Mouse (Mus musculus) myocyte (in vitro differentiated cells): ENCODE results near the gene Fanca. TPM values are rescaled to one million over a fixed set of nuclear protein-coding genes. Genes with fewer than 3 reads are reported as not detected.
A peak's percentile ranks its signal among the peaks of the same experiment; 100 is the strongest.

ENCODE experiments used
- H3K27me3 ChIP-seq: one replicate; pipeline ENCODE4 v1.6.1; 2011; ENCODE audit not compliant: control insufficient read depth, insufficient read depth, insufficient read length
- H3K36me3 ChIP-seq: one replicate; pipeline ENCODE4 v1.6.1; 2011; ENCODE audit not compliant: control insufficient read depth, insufficient read depth
- H3K4me2 ChIP-seq: one replicate; pipeline ENCODE4 v1.6.1; 2011; ENCODE audit warnings: low read depth, control low read depth
- H3K4me3 ChIP-seq: one replicate; pipeline ENCODE4 v1.5.1; 2011; ENCODE audit warnings: mild to moderate bottlenecking, control low read depth, moderate library complexity
- H3K79me2 ChIP-seq: one replicate; pipeline ENCODE4 v1.6.1; 2011; ENCODE audit not compliant: control insufficient read depth, insufficient read depth
- H3ac ChIP-seq: one replicate; pipeline ENCODE4 v1.6.1; 2011; ENCODE audit not compliant: control insufficient read depth, insufficient read length
- CEBPB ChIP-seq: IDR thresholded peaks from 2 replicates; pipeline ENCODE4 v1.6.1; 2011; ENCODE audit warnings: mild to moderate bottlenecking, moderate library complexity; ENCODE audit not compliant: poor library complexity, insufficient read depth, severe bottlenecking
- E2F4 ChIP-seq: IDR thresholded peaks from one replicate; pipeline ENCODE4 v1.6.1; 2011; ENCODE audit warnings: mild to moderate bottlenecking, control low read depth, moderate library complexity; ENCODE audit not compliant: insufficient read depth
- MAX ChIP-seq: IDR thresholded peaks from one replicate; pipeline ENCODE4 v1.6.1; 2011; ENCODE audit warnings: low read depth, mild to moderate bottlenecking, control low read depth
- MYOD1 ChIP-seq, 3 experiments: IDR thresholded peaks; one replicate each; pipeline ENCODE4 v1.6.1; 2011; ENCODE audit warnings: control low read depth in 2 of 3, low read depth in 2 of 3, mild to moderate bottlenecking in 2 of 3, moderate library complexity in 1 of 3; ENCODE audit not compliant: insufficient read length in 2 of 3, control insufficient read depth in 1 of 3
- MYOG ChIP-seq, 3 experiments: IDR thresholded peaks; one replicate each; pipeline ENCODE4 v1.6.1; 2011; ENCODE audit warnings: control low read depth in 2 of 3, low read depth in 2 of 3, mild to moderate bottlenecking in 2 of 3; ENCODE audit not compliant: insufficient read length in 2 of 3, control insufficient read depth in 1 of 3, insufficient read depth in 1 of 3
- POLR2A ChIP-seq: IDR thresholded peaks from one replicate; pipeline ENCODE4 v1.6.1; 2011; ENCODE audit warnings: low read depth, mild to moderate bottlenecking, control low read depth, moderate library complexity; ENCODE audit not compliant: insufficient read length
- POLR2AphosphoS2 ChIP-seq: IDR thresholded peaks from one replicate; pipeline ENCODE4 v1.6.1; 2011; ENCODE audit warnings: low read depth, control low read depth; ENCODE audit not compliant: insufficient read length
- REST ChIP-seq: IDR thresholded peaks from one replicate; pipeline ENCODE4 v1.6.1; 2011; ENCODE audit warnings: mild to moderate bottlenecking, control low read depth, moderate library complexity; ENCODE audit not compliant: insufficient read depth, insufficient read length
- SRF ChIP-seq: IDR thresholded peaks from one replicate; pipeline ENCODE4 v1.6.1; 2011; ENCODE audit warnings: low read depth; ENCODE audit not compliant: control insufficient read depth, insufficient read length
- TCF12 ChIP-seq: IDR thresholded peaks from one replicate; pipeline ENCODE4 v1.6.1; 2011; ENCODE audit warnings: mild to moderate bottlenecking, control low read depth; ENCODE audit not compliant: poor library complexity, insufficient read depth, severe bottlenecking
- TCF3 ChIP-seq: IDR thresholded peaks from one replicate; pipeline ENCODE4 v1.6.1; 2011; ENCODE audit warnings: low read depth, control low read depth; ENCODE audit not compliant: insufficient read length
- USF1 ChIP-seq: IDR thresholded peaks from one replicate; pipeline ENCODE4 v1.6.1; 2011; ENCODE audit warnings: low read depth, mild to moderate bottlenecking, control low read depth, moderate library complexity
- polyA plus RNA-seq: library from polyadenylated mRNA; unstranded; fragments of >200 nt; fragmentation: generic; extraction: Trizol; gene quantifications from one replicate; pipeline ENCODE4 v1.2.1, GENCODE M21; 2012; ENCODE audit warnings: missing spikeins

Fanca gene
- polyA plus RNA-seq, 1 experiment, result 4.0 TPM

DNA sequence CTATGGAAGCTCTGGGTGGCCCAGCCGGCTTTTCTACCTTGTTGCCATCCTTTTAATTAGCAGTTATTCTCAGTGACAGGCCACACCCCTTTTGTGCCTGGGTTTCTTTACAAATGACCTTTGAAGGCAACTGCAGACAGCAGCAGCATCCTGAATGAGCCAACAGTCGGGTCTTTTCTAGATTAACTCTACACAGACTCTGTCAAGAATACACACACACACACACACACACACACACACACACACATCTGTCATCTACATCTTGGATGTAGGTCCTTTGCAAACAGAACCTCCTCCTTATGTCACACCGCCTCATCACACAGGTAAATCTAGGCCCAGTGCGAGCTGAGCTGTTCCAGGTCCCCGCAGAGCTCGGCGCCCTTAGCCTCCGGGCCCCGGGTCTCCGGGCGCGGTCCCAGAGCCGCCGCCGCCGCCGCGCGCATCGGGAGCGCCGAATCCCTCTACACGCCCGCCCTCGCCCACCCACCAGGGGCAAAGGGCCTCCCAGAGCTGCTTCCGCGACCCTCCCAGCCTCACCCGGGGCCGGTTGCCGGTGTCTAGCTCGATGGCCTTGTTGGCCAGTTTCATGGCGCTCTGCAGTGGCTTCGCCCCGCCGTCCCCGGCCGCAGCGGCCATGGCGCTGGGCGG is 64.8 kb downstream of the Fanca start:
- Histone ChIP-seq H3K27me3 (no peaks in the 10 kb centered on the region), H3K36me3 (no peaks in the 10 kb centered on the region), H3ac (peak overlapping the region; percentile 60), H3K4me2 (peak overlapping the region; percentile 76), H3K79me2 (peaks cover 23% of the 10 kb centered on the region), H3K4me3 (peak overlapping the region; percentile 58)
- TF ChIP-seq POLR2A (peak; percentile 62), TCF12 (no peak)

GRCm38 (mm10) chr8:123252925-123253324 is 65.5 kb downstream of the Fanca start:
- Histone ChIP-seq H3K79me2 (peaks cover 23% of the 10 kb centered on the region), H3ac (no peak overlapping the region), H3K27me3 (no peaks in the 10 kb centered on the region), H3K4me3 (peak overlapping the region; percentile 58), H3K36me3 (no peaks in the 10 kb centered on the region), H3K4me2 (peak overlapping the region; percentile 76)
- TF ChIP-seq SRF (no peak), REST (no peak), E2F4 (no peak)

- Histone ChIP-seq H3K36me3 (no peaks in the 10 kb centered on the region), H3K79me2 (peaks cover 22% of the 10 kb centered on the region), H3ac (no peak overlapping the region), H3K27me3 (no peaks in the 10 kb centered on the region), H3K4me2 (no peak overlapping the region), H3K4me3 (no peak overlapping the region)
- TF ChIP-seq MAX (no peak), USF1 (no peak), SRF (no peak), CEBPB (no peak), MYOG (IDR thresholded peaks at IDR 0.05; ENCODE audit: control insufficient read depth in 1 of 3, insufficient read depth in 1 of 3, insufficient read length in 2 of 3, low read depth in 2 of 3) (no peak), MYOD1 (IDR thresholded peaks at IDR 0.05; ENCODE audit: control insufficient read depth in 1 of 3, insufficient read length in 2 of 3, low read depth in 2 of 3) (no peak), REST (no peak), POLR2AphosphoS2 (no peak), E2F4 (no peak), TCF12 (no peak), TCF3 (no peak), POLR2A (no peak)
Observed at GRCm38 (mm10) chr8:123250940-123251339, 67.4 kb downstream of the Fanca start.

DNA sequence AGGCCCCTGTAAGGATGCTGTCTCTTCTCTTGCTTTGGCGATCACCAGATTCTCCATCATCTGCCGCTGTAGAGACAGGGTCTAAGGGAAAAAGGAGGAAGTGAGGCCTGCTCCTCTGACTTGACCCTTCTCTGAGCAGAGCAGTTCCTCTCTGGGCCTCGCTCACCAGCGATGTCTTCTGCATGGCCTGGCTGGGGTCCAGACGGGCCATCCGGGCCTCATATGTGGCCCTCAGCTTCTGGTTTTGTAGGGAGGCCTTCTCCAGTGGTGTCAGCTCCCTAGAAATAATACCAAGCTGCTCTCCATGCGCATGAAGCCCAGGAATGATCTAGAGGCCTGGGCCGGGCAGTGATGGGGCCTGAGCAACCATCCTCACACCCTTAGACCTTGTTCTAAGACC is 69.8 kb downstream of the Fanca start:
- H3K4me3 ChIP-seq, result no peak overlapping the region
- H3K79me2 ChIP-seq, result peaks cover 9% of the 10 kb centered on the region
- H3K4me2 ChIP-seq, result no peak overlapping the region
- no peaks in the 10 kb centered on the region for H3K36me3 ChIP-seq
- TF ChIP-seq SRF (no peak), USF1 (no peak), E2F4 (no peak), TCF3 (no peak), REST (no peak), MYOG (IDR thresholded peaks at IDR 0.05; ENCODE audit: control insufficient read depth in 1 of 3, insufficient read depth in 1 of 3, insufficient read length in 2 of 3, low read depth in 2 of 3) (no peak), CEBPB (no peak), POLR2A (no peak), POLR2AphosphoS2 (no peak), MAX (no peak), MYOD1 (IDR thresholded peaks at IDR 0.05; ENCODE audit: control insufficient read depth in 1 of 3, insufficient read length in 2 of 3, low read depth in 2 of 3) (no peak), TCF12 (no peak)
- no peaks in the 10 kb centered on the region for H3K27me3 ChIP-seq
- H3ac ChIP-seq, result no peak overlapping the region

DNA sequence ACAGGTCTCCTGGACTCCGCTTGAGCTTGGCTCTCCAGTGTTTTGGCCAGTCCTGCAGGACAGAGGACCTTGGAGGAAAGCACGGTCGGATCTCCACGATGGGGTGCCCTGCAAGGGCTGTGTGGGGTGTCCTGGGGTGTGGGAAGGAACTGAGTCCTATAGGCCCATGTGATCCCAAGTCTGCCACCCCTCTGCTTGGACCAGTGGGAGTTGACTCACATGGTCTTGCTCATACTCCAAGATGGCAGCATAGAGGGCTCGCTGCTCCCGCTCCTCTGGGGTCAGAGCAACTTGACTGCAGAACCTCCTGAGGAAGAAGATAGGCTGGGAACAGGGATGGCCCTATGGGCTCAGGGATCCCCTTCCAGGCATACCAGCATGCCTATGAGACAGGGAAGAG is 70.6 kb downstream of the Fanca start:
- Histone ChIP-seq H3K4me3 (no peak overlapping the region), H3K27me3 (no peaks in the 10 kb centered on the region), H3K36me3 (no peaks in the 10 kb centered on the region), H3K79me2 (peaks cover under 1% of the 10 kb centered on the region), H3ac (no peak overlapping the region), H3K4me2 (no peak overlapping the region)
- TF ChIP-seq POLR2A (no peak), TCF12 (no peak), E2F4 (no peak), USF1 (no peak), MYOG (IDR thresholded peaks at IDR 0.05; ENCODE audit: control insufficient read depth in 1 of 3, insufficient read depth in 1 of 3, insufficient read length in 2 of 3, low read depth in 2 of 3) (no peak), TCF3 (no peak), REST (no peak), MYOD1 (IDR thresholded peaks at IDR 0.05; ENCODE audit: control insufficient read depth in 1 of 3, insufficient read length in 2 of 3, low read depth in 2 of 3) (no peak), POLR2AphosphoS2 (no peak), SRF (no peak), CEBPB (no peak), MAX (no peak)
